Mouse (Mus musculus) ES-E14 (cell line): Measurements from ENCODE around the gene Trim54. TPM values are rescaled to one million over a fixed set of nuclear protein-coding genes. Genes with fewer than 3 reads are reported as not detected.

Experiments used
- DNase-seq: peaks from one replicate; pipeline ENCODE4 v3.0.0-alpha.2; 2013; ENCODE audit warnings: low read depth, low spot score
- H3K27ac ChIP-seq: 2 replicates; pipeline ENCODE4 v1.5.1; 2012; ENCODE audit warnings: low read depth, mild to moderate bottlenecking, low read length, moderate library complexity, mixed read lengths; ENCODE audit not compliant: poor library complexity, insufficient read depth, severe bottlenecking
- H3K36me3 ChIP-seq: 2 replicates; pipeline ENCODE4 v1.6.1; 2012; ENCODE audit warnings: mild to moderate bottlenecking, low read length, moderate library complexity, mixed read lengths; ENCODE audit not compliant: control insufficient read depth, poor library complexity, insufficient read depth, severe bottlenecking
- H3K4me1 ChIP-seq, 2 experiments: fragments of 150-350 bp in 1 of 2; sonication (generic) in 1 of 2; 2 replicates each; pipeline ENCODE4 v1.6.1; 2012; ENCODE audit warnings: low read length in 2 of 2, mild to moderate bottlenecking in 1 of 2, mixed read lengths in 1 of 2; ENCODE audit not compliant: control insufficient read depth in 2 of 2, insufficient read depth in 2 of 2, poor library complexity in 1 of 2
- H3K4me3 ChIP-seq, 2 experiments: fragments of 150-350 bp in 1 of 2; sonication (generic) in 1 of 2; 2 replicates each; pipeline ENCODE4 v1.5.1; 2012; ENCODE audit warnings: low read length in 2 of 2, low read depth in 1 of 2, mild to moderate bottlenecking in 1 of 2, mixed read lengths in 1 of 2; ENCODE audit not compliant: insufficient read depth in 1 of 2, poor library complexity in 1 of 2, severe bottlenecking in 1 of 2
- H3K9ac ChIP-seq: 2 replicates; pipeline ENCODE4 v1.6.1; 2012; ENCODE audit warnings: low read depth, mild to moderate bottlenecking, low read length, mixed read lengths; ENCODE audit not compliant: poor library complexity, insufficient read depth, severe bottlenecking
- H3K9me3 ChIP-seq: fragments of 150-350 bp; sonication (generic); 2 replicates; pipeline ENCODE4 v1.6.1; 2012; ENCODE audit warnings: low read depth, mild to moderate bottlenecking, low read length; ENCODE audit not compliant: control insufficient read depth, insufficient read depth
- CHD2 ChIP-seq: IDR thresholded peaks from 2 replicates; pipeline ENCODE4 v1.6.1; 2014; ENCODE audit warnings: mild to moderate bottlenecking, low read depth, low read length, inconsistent platforms
- HCFC1 ChIP-seq: IDR thresholded peaks from 2 replicates; pipeline ENCODE4 v1.6.1; 2012; ENCODE audit warnings: low read length, inconsistent platforms, borderline replicate concordance; ENCODE audit not compliant: insufficient read depth
- MAFK ChIP-seq: IDR thresholded peaks from 2 replicates; pipeline ENCODE4 v1.6.1; 2014; ENCODE audit warnings: mild to moderate bottlenecking, low read depth, low read length, inconsistent platforms; ENCODE audit not compliant: insufficient read depth
- ZC3H11A ChIP-seq: IDR thresholded peaks from 2 replicates; pipeline ENCODE4 v1.6.1; 2012; ENCODE audit warnings: low read depth, mild to moderate bottlenecking, inconsistent platforms, low read length, borderline replicate concordance
- ZNF384 ChIP-seq: IDR thresholded peaks from 2 replicates; pipeline ENCODE4 v1.6.1; 2012; ENCODE audit warnings: low read depth, low read length, inconsistent platforms
- in situ Hi-C, 2 experiments: fragments of 600-800 bp; cut with MboI; formaldehyde crosslinking; loops; one replicate each; pipeline ENCODE4 v1.15.1; 2025; ENCODE audit warnings: low sequenced_read_pairs in 2 of 2, inconsistent platforms in 1 of 2; ENCODE audit not compliant: unreplicated experiment in 2 of 2
- total RNA-seq: library from RNA; depleted of rRNA; stranded (reverse); fragments of 300-350 nt; gene quantifications from 2 replicates; pipeline ENCODE4 v1.2.3, GENCODE M21; 2012

The Trim54 gene
- total RNA-seq, 1 experiment = 2.3 TPM

DNA sequence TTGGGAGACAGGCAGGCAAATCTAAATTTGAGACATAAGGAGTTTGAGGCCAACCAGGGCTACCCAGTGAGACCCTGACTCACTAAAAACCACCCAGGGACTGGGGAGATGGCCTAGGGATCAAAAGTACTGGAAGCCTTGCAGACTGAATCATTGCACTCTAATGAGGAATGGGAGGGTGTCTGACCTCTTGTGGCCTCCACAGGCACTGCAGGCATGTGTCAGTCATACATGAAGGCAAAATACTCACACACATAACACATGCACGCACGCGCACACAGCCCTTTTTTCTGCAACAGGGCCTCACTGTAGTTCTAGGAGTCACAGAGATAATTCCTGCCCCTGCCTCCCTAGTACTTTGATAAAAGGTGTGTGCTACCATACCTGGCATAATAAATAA, 35.1 kb upstream of the Trim54 start:
- DNase-seq = no peak
- Histone ChIP-seq H3K9ac (no peak overlapping the region), H3K36me3 (peaks cover 24% of the 10 kb centered on the region), H3K4me1 (peaks cover 0 to 2% of the 10 kb centered on the region in 2 experiments; a peak in 1 of 4 replicates), H3K9me3 (no peaks in the 10 kb centered on the region), H3K4me3 (no peak overlapping the region), H3K27ac (no peak overlapping the region)
- in situ Hi-C loops = no loop called here
- TF ChIP-seq ZNF384 = no peak
- no peak for TF ChIP-seq MAFK
- no peak for TF ChIP-seq CHD2
- no peak for TF ChIP-seq ZC3H11A

DNA sequence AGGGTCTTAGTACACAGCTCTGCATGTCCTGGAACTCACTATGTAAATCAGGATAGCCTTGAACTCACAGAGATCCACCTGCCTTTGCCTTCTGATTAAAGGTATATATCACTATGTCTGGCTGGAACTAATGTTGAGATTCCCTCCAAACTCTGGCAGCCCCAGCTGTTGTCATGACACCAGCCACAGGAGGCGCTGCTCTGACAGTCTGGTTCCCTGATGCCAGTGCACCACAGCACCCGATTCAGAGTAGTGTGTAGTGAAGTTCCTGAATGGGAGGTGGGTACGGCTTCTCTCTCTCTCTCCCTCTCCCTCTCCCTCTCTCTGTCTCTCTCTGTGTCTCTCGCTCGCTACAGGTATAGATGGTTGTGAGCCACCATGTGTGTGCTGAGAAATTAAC, 34.2 kb upstream of the Trim54 start:
- TF ChIP-seq MAFK = no peak
- no peak for TF ChIP-seq ZNF384
- TF ChIP-seq CHD2 = no peak
- H3K36me3 ChIP-seq = peaks cover 15% of the 10 kb centered on the region
- no peak overlapping the region for H3K4me3 ChIP-seq
- H3K9me3 ChIP-seq = no peaks in the 10 kb centered on the region
- no peak overlapping the region for H3K27ac ChIP-seq
- DNase-seq = no peak
- in situ Hi-C loops = no loop called here
- H3K9ac ChIP-seq = no peak overlapping the region
- H3K4me1 ChIP-seq = no peaks in the 10 kb centered on the region

DNA sequence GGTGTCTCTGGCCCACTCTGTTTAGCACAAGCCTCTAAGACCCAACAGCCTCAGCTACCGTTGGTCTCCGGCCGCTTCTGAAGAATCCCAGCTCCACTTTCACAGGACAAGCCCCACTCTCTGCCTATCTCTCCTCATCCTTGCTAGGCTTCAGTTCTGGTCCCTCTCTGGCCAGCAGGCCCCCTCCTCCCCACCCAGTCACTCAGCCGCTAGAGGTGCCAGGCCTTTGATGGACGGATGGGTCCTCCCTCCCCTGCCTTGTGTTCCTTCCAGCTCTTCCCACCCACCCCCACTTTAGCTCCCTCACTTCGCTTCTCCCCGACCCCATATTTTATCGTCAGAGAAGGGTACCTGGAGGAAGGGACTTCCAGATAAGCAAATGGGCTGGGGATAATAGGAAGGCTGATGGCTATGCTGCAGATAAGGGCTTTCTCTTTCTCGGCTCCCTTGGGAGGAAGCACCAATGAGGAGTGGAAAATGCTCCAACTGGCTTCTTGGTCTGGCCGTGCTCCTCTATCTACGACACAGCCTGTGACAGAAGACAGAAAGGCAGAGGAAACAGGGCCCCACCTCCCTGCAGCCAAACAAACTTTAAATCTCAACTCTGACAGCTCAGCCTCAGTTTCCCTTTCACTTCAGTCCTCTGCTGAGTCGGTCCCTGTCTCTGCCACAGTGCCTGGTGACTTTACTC, 33.4 kb upstream of the Trim54 start:
- TF ChIP-seq CHD2 (no peak), ZC3H11A (no peak), ZNF384 (no peak), MAFK (no peak), HCFC1 (no peak)
- peaks cover 7% of the 10 kb centered on the region for H3K36me3 ChIP-seq
- no peak overlapping the region for H3K4me3 ChIP-seq
- H3K4me1 ChIP-seq = no peaks in the 10 kb centered on the region
- no peaks in the 10 kb centered on the region for H3K9me3 ChIP-seq
- in situ Hi-C loops = no loop called here
- no peak overlapping the region for H3K27ac ChIP-seq
- DNase-seq = no peak
- H3K9ac ChIP-seq = no peak overlapping the region

DNA sequence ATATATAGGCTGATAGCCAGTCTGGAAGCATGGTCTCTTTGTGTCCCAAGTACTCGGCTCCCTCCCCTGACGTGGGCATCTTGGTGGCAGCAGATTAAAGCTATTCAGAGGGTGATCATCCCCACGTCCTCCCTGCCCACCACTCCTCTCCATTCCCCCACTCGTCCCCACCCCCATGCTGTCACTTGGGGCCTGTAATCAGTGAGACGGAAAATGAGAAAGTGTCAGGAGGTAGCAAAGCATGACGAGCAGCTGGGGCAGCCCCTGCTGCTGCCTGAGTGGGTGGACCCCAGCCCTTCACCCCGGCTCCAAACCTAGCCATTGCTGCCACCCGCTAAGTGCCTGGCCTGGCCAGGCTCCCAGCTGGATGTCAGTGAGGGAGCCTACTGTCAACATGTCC, 32.6 kb upstream of the Trim54 start:
- H3K36me3 ChIP-seq = no peaks in the 10 kb centered on the region; the same call in 1 of the 2 replicates
- no peak overlapping the region for H3K27ac ChIP-seq
- H3K4me3 ChIP-seq = no peak overlapping the region
- no peaks in the 10 kb centered on the region for H3K9me3 ChIP-seq
- in situ Hi-C loops = no loop called here
- H3K4me1 ChIP-seq = no peaks in the 10 kb centered on the region
- no peak for DNase-seq
- no peak for TF ChIP-seq CHD2
- TF ChIP-seq ZC3H11A = no peak
- no peak for TF ChIP-seq ZNF384
- TF ChIP-seq MAFK = no peak
- no peak for TF ChIP-seq HCFC1
- H3K9ac ChIP-seq = no peak overlapping the region

DNA sequence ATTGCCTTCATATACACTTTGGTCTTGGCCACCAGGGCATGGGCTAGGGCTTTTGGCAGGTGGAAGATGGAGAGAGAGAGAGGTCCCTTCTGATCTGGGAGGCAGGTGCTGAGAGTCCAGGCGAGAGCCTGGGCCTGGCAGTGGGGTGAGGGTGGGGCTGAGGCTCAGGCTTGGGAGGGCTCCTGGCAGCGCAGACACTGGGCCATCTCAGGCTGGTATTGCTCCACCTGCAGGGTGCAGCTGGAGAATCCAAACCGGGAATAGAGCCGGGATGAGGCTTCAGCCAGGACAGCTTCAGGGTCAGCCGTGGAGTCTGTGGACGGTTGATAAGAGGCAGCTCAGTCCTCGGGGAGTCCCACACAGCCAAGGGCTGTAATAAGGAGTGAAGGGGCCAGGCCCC, 29.9 kb upstream of the Trim54 start:
- peaks cover 0 to 2% of the 10 kb centered on the region in 2 experiments; a peak in 1 of 4 replicates for H3K4me1 ChIP-seq
- H3K36me3 ChIP-seq = no peaks in the 10 kb centered on the region
- no peak for DNase-seq
- no peak overlapping the region for H3K27ac ChIP-seq
- no peak overlapping the region for H3K9ac ChIP-seq
- no peaks in the 10 kb centered on the region for H3K9me3 ChIP-seq
- TF ChIP-seq HCFC1 (no peak), ZNF384 (no peak), CHD2 (no peak), MAFK (no peak), ZC3H11A (no peak)
- no peak overlapping the region for H3K4me3 ChIP-seq
- in situ Hi-C loops = no loop called here
